Mouse (Mus musculus) heart, postnatal 14 days (tissue): ENCODE data around the gene 4930404H24Rik. TPM values are rescaled to one million over a fixed set of nuclear protein-coding genes. Genes with fewer than 3 reads are reported as not detected.

Source experiments
- DNase-seq, 2 experiments: peaks; one replicate each; pipeline ENCODE4 v3.0.0; 2021 to 2022
- intact Hi-C: fragments of 180-260 bp; cut with DNase I; formaldehyde crosslinking; loops from one replicate; pipeline ENCODE4 v1.15.1; 2025
- total RNA-seq, 2 experiments: library from RNA; stranded (reverse); gene quantifications; 2 replicates each; pipeline ENCODE4 v1.2.3; 2021

4930404H24Rik gene
- total RNA-seq, 2 experiments from 2014 or later = not detected

DNA sequence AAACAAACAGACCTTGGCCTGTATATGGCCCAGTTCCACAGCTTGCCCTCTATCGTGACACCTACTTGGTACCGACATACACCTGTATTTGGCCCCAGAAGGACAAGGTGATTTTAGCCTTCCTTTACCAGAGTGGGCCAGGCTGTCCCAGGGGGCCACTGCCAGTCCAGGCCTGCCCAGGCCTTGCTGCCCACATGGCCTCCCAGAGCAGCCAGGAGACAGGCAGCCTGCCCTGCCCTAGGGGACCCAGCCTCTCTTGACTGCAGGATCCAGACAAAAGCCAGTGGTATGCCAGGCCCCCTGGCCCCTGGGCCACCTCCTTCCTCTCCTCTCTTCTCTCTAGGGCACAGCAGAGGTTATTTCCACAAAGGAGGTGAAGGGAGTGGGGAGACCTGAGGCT lies 15.4 kb downstream of the 4930404H24Rik start:
- no peak for DNase-seq
- intact Hi-C loops = no loop called here

DNA sequence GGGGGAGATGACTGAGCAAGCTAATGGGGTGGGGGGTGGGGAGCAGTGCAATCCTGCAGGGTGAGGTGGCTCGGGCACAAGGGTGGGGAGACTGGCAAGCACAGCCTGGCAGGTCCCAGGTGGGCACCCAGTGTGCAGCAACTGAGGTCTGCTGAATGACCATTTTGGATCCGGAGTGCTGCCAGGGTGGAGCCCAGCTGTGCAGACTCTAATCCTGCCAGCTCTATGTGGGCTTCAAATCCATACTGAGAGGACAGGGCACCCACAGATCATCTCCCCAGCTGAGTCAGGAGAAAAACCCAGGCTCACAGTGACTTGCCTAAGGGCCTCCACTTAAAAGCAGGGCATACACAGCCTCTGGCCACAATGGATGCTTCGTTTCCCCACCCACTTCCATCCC lies 15.8 kb downstream of the 4930404H24Rik start:
- DNase-seq = no peak
- intact Hi-C loops = no loop called here

- no peak for DNase-seq
- intact Hi-C loops = no loop called here
These were observed 16.8 kb downstream of the 4930404H24Rik start for GRCm38 (mm10) chr2:153509211-153510029.

DNA sequence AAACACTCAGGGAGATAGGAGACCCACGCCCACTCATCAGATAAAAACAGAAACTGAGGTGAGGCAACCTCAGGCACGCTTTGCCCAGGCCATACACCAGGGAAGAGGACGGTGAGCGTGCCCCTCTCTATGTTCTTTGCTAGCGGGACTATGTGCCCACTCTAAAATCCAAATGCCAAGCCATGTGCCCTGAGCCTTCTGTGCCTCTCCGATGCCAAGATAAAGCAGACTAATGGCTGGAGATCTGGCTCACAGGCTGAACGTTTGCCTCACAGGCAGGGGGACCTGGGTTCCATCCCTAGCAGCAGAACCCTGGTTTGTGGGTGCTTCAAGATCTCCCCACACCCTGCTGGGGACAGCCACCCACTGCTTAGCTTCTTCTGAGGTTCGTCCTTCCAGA lies 17.5 kb downstream of the 4930404H24Rik start:
- intact Hi-C loops = no loop called here
- no peak for DNase-seq

DNA sequence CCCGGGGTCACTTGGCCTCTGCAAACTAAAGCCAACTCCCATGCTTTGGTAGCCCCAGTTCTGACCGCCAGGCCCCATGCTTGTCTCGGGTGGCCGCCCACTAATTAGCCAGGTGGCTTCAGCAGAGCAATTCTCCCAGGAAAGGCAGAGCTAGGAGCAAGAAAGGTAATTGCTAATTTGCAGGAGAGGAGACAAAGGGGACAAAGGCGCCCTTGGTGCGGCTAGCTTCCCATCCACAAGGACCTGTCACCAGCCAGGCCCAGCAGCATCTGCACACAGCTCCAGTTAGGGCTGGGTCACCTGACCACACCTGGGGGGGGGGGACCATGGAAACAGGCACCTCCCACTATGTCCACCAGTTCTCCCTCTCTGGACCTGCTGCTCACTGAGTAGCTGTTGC lies 19.0 kb downstream of the 4930404H24Rik start:
- intact Hi-C loops = no loop called here
- DNase-seq = no peak

GRCm38 (mm10) chr2:153512416-153513323 lies 20.1 kb downstream of the 4930404H24Rik start:
- intact Hi-C loops = no loop called here
- no peak for DNase-seq

DNA sequence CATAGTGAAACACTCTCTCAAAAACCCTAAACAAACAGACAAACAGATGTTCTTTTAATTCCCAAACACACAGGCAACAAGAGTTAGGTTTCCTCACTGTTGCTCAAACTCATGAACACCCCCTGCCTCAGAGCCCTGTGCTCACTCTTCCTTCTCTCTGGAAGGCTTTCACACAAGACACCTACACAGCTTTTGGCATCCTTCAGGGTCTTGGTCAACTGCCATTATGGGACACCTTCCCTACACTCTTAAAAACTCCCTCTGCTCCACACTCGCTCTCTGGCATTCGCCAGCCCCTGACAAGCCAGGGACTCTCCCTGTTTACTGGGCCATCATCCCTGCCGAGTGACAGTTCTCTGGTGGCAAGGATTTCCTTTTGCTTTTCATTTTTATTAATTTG lies 21.4 kb downstream of the 4930404H24Rik start:
- intact Hi-C loops = no loop called here
- DNase-seq = no peak

- intact Hi-C loops = loop anchor here (5.0 kb wide), 1 partner anchor 73 kb away; no protein-coding TSS in a partner anchor
- peak; percentile 23 to 40 for DNase-seq
These were observed 22.1 kb downstream of the 4930404H24Rik start for GRCm38 (mm10) chr2:153514497-153515380.

DNA sequence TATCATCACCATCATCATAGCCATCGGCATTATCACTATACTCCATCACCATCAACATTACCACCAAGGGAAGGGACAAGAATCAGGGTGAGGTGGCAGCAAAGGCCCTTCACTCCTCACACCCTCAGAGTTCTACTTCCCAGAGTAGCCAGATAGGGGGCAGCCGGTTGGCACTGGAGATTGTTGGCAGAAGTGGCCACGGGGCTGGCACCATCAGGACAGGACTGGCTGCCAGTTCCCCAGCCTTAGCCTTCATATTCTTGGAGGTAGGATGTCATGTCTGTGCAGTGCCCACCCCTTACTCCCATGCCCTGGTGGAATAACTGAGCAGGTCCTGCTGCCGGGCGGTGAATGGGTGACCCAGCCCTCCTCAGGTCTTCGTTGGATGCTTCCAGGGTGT lies 23.0 kb downstream of the 4930404H24Rik start:
- intact Hi-C loops = loop anchor here (5.0 kb wide), 1 partner anchor 72 kb away; no protein-coding TSS in a partner anchor
- DNase-seq = no peak

GRCm38 (mm10) chr2:153516961-153517360 lies 24.4 kb downstream of the 4930404H24Rik start:
- intact Hi-C loops = loop anchor here (5.0 kb wide), 1 partner anchor 70 kb away; no protein-coding TSS in a partner anchor
- no peak for DNase-seq

DNA sequence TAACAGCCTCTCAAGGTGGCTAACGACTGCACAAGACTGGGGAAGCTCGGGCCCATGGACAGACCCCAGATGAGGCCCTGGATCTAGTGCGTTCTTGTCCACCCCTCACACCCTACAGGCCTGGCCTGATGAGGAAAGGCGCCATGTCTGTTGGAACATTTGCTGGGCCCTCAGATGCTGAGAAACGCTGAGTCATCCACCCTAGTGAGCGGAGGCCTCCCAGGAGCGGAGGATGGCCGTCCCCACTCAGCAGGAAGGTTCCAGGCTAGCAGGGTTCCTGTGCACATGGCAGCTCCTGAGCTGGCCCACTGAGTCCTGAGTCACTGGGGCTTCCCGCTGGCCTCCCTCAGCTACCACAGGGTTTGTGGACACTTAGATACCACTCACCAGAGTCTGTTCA lies 27.5 kb downstream of the 4930404H24Rik start:
- intact Hi-C loops = no loop called here
- no peak for DNase-seq

DNA sequence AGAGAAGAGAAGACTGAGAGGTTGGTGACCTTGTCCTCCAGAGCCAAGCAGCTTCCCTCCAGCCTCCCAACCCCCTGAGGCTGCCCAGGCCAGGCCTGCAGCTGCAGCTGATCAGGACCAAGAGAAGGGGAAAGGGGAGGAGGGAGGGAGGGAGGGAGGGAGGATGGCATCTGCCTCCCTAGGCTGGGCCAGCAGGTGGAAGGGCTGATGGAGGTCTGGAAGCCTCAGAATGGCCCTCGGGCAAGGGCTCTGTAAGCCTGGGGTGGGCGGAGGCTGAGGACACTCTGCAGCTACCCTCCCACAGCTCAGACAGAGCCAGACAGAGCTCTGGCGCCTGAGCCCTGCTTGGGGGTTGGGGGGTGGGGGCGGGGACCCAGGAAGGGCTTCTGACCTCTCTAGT lies 29.7 kb downstream of the 4930404H24Rik start:
- intact Hi-C loops = no loop called here
- no peak for DNase-seq

GRCm38 (mm10) chr2:153523143-153523542 lies 30.6 kb downstream of the 4930404H24Rik start:
- intact Hi-C loops = no loop called here
- no peak for DNase-seq

GRCm38 (mm10) chr2:153523656-153524055 lies 31.1 kb downstream of the 4930404H24Rik start:
- DNase-seq = no peak
- intact Hi-C loops = no loop called here

DNA sequence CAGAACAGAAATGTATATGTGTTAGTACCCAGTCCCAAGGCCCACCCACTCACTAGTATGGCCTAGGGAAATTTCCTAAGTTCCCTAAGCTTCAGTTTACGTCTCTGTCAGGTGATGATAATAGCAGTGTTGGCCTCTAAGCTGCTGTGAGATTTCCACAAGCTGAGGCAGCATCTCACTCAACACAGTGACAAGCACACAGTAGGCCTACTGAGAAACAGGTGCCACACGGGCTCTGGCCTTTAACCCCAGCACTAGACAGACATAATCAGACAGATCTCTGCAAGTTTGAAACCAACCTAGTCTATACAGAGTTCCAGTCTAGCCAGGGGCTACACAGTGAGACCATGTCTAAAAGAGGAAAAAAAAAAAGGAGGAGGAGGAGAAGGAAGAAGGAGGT lies 32.1 kb downstream of the 4930404H24Rik start:
- DNase-seq = no peak
- intact Hi-C loops = no loop called here

DNA sequence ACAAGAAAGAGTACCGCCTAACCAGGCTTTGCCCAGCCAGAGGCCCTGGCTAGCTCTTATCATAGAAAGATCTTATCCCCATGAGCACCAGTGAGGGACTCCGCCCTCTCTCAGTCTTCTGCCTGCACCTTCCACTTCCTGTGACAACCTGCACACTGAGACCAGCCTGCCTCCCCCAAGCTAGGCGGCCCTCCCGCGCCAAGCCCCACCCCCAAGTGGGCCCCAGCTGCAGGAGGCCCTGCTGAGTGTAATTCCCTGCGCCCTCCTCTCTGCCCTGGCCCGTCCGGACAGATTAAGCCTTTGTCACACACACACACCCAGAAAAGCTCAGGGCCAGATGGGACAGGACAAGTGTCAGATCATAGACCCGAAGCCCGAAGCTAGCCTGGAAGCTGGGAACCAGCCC lies 33.3 kb downstream of the 4930404H24Rik start:
- intact Hi-C loops = no loop called here
- no peak for DNase-seq

DNA sequence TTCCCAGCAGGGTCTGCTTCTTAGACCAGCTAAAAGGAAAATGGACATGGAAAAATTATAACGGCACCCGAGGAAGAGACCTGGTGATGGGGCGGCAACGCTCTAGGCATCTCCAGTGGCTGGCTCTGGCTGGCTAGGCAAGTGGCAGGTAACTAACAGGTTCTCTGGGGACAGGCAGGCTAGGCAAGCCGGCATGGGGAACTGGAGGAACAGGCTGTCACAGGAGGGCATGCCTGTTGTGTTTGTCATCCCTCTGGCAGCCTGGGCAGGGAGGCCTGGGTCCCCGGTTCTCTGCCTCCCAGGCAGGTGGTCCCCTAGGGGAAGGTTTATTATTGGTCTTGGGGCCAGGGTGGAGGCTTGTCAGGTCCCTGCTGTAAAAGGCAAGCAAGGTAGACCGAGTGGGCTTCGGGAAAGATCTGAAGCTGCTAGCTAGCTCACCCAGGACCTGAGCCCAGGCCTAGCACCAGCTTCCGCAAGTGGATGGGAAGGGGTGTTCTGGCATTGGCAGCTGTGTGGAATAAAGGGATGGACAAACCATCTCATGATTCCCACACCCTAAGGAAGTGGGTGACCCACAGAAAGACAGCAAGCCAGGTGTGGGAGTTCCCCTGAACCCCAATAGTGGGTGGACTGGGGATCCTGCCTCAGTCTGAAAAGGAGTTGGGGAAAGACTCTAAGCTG lies 34.4 kb downstream of the 4930404H24Rik start:
- no peak for DNase-seq
- intact Hi-C loops = no loop called here

DNA sequence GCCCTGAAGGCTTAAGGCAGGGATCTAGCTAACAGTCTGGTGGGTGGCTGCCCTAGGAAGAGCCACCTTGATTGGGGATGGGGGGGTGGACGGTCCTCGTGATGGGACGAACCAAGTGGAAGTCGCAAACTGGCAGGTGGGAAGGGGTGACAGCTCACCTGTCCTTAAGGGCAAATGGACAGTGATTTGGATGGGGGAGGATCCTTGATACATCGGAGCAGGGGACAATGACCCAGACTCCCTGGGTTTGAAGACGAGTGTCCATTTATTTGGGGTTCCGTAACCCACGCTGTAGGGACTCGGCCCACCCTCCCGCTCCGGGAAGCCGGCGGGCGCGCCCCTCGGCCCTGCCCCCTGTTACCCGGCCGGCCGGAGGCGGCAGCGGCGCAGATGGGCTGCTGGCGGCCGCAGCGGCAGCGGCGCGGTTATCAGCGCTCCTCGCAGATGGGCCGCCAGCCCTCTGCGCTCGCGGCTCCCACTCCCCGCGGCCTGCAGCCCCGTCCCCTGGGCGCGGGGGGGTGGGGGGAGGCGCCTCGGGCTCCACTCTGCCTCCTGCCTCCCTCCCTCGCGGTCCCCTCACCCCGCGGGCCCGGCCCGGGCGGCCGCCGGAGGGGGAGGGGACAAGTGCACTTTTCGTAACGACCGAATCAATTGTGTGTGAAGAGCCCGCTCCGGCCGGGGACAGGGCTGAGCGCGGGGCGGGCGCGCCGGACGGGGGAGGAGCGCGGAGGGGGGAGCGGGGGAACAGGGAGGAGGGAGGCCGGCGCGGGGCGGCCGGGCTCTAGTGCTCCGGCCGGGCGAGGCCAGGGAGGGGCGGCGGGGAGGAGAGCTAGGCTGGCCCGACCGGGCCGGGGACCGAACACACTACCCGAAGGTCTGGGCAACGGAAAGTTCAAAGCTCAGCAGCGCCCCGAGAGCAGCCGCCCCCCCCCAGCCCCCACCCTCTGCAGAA lies 35.3 kb downstream of the 4930404H24Rik start:
- intact Hi-C loops = no loop called here
- DNase-seq = peak; percentile 62 to 74
